Mouse (Mus musculus): ENCODE data around the gene Rnaseh1. TPM values are rescaled to one million over a fixed set of nuclear protein-coding genes. Genes with fewer than 3 reads are reported as not detected.
A peak's percentile ranks its signal among the peaks of the same experiment; 100 is the strongest.

Gene Rnaseh1
- polyA plus RNA-seq, 1 experiment from 2014 or later, result 28.2 TPM

GRCm38 (mm10) chr12:28636543-28636942 is 12.9 kb upstream of the Rnaseh1 start:
- Histone ChIP-seq H3K27me3 (replicated peaks; ENCODE audit: control insufficient read depth, insufficient read depth, low read length) (no peaks in the 10 kb centered on the region), H3K9ac (ENCODE audit: low read depth, low read length) (peak overlapping the region; percentile 69), H3K27ac (ENCODE audit: low read length) (no peak overlapping the region), H3K4me2 (ENCODE audit: low read depth, low read length) (peak overlapping the region; percentile 49; the same call in 1 of the 2 replicates), H3K4me1 (ENCODE audit: control insufficient read depth, insufficient read depth, low read length) (peaks cover 14% of the 10 kb centered on the region), H3K9me3 (ENCODE audit: control insufficient read depth, low read length) (no peaks in the 10 kb centered on the region), H3K4me3 (ENCODE audit: low read length) (peak overlapping the region; percentile 82), H3K36me3 (ENCODE audit: control insufficient read depth, insufficient read depth, low read length) (peaks cover 23% of the 10 kb centered on the region)
- ATAC-seq, result no peak
- 89% methylated on average over 6 of the region's 6 CpGs for WGBS

- H3K27me3 ChIP-seq (replicated peaks; ENCODE audit: control insufficient read depth, insufficient read depth, low read length), result no peaks in the 10 kb centered on the region
- H3K27ac ChIP-seq (ENCODE audit: low read length), result no peak overlapping the region
- H3K4me1 ChIP-seq (ENCODE audit: control insufficient read depth, insufficient read depth, low read length), result peaks cover 9% of the 10 kb centered on the region
- H3K9ac ChIP-seq (ENCODE audit: low read depth, low read length), result no peak overlapping the region
- H3K4me2 ChIP-seq (ENCODE audit: low read depth, low read length), result no peak overlapping the region
- 71% methylated on average over 2 of the region's 2 CpGs for WGBS
- H3K4me3 ChIP-seq (ENCODE audit: low read length), result no peak overlapping the region
- ATAC-seq, result no peak
- no peaks in the 10 kb centered on the region for H3K9me3 ChIP-seq (ENCODE audit: control insufficient read depth, low read length)
- H3K36me3 ChIP-seq (ENCODE audit: control insufficient read depth, insufficient read depth, low read length), result peaks cover 5% of the 10 kb centered on the region
Observed at GRCm38 (mm10) chr12:28638778-28639177, 10.6 kb upstream of the Rnaseh1 start.

GRCm38 (mm10) chr12:28662628-28663027 is 13.2 kb downstream of the Rnaseh1 start:
- Histone ChIP-seq H3K36me3 (ENCODE audit: control insufficient read depth, insufficient read depth, low read length) (peaks cover 12% of the 10 kb centered on the region; the same call in 1 of the 2 replicates), H3K27me3 (replicated peaks; ENCODE audit: control insufficient read depth, insufficient read depth, low read length) (no peaks in the 10 kb centered on the region), H3K4me2 (ENCODE audit: low read depth, low read length) (no peak overlapping the region), H3K4me3 (ENCODE audit: low read length) (no peak overlapping the region), H3K9ac (ENCODE audit: low read depth, low read length) (no peak overlapping the region), H3K27ac (ENCODE audit: low read length) (no peak overlapping the region), H3K4me1 (ENCODE audit: control insufficient read depth, insufficient read depth, low read length) (peaks cover 8% of the 10 kb centered on the region), H3K9me3 (ENCODE audit: control insufficient read depth, low read length) (no peaks in the 10 kb centered on the region)
- WGBS, result 84% methylated on average over 4 of the region's 4 CpGs
- ATAC-seq, result no peak

GRCm38 (mm10) chr12:28666734-28667133 is 17.3 kb downstream of the Rnaseh1 start:
- no peaks in the 10 kb centered on the region for H3K27me3 ChIP-seq (replicated peaks; ENCODE audit: control insufficient read depth, insufficient read depth, low read length)
- H3K4me2 ChIP-seq (ENCODE audit: low read depth, low read length), result no peak overlapping the region
- H3K36me3 ChIP-seq (ENCODE audit: control insufficient read depth, insufficient read depth, low read length), result no peaks in the 10 kb centered on the region
- H3K9ac ChIP-seq (ENCODE audit: low read depth, low read length), result no peak overlapping the region
- WGBS, result 53% methylated on average over 4 of the region's 4 CpGs
- ATAC-seq, result no peak; the same call in 1 of the 2 replicates
- no peak overlapping the region for H3K27ac ChIP-seq (ENCODE audit: low read length)
- no peak overlapping the region for H3K4me3 ChIP-seq (ENCODE audit: low read length)
- no peaks in the 10 kb centered on the region for H3K9me3 ChIP-seq (ENCODE audit: control insufficient read depth, low read length)
- peaks cover 9% of the 10 kb centered on the region for H3K4me1 ChIP-seq (ENCODE audit: control insufficient read depth, insufficient read depth, low read length)

- ATAC-seq, result peak; percentile 55
Observed at GRCm38 (mm10) chr12:28667287-28667686, 17.9 kb downstream of the Rnaseh1 start.

GRCm38 (mm10) chr12:28674038-28674720 is 24.8 kb downstream of the Rnaseh1 start:
- H3K4me3 ChIP-seq (ENCODE audit: low read length), result no peak overlapping the region; the same call in 1 of the 2 replicates
- peaks cover 3% of the 10 kb centered on the region; the same call in 1 of the 2 replicates for H3K9me3 ChIP-seq (ENCODE audit: control insufficient read depth, low read length)
- ATAC-seq, result no peak
- no peak overlapping the region for H3K27ac ChIP-seq (ENCODE audit: low read length)
- no peak overlapping the region for H3K9ac ChIP-seq (ENCODE audit: low read depth, low read length)
- WGBS, result 84% methylated on average over 10 of the region's 10 CpGs
- H3K36me3 ChIP-seq (ENCODE audit: control insufficient read depth, insufficient read depth, low read length), result peaks cover 9% of the 10 kb centered on the region
- H3K4me1 ChIP-seq (ENCODE audit: control insufficient read depth, insufficient read depth, low read length), result peaks cover 8% of the 10 kb centered on the region; the same call in 1 of the 2 replicates
- no peaks in the 10 kb centered on the region for H3K27me3 ChIP-seq (replicated peaks; ENCODE audit: control insufficient read depth, insufficient read depth, low read length)
- peak overlapping the region; percentile 86 for H3K4me2 ChIP-seq (ENCODE audit: low read depth, low read length)

More at GRCm38 (mm10) chr12:28667287-28667686, 17.9 kb downstream of the Rnaseh1 start:
- H3K4me3 ChIP-seq (ENCODE audit: low read length), result no peak overlapping the region
- no peak overlapping the region for H3K4me2 ChIP-seq (ENCODE audit: low read depth, low read length)
- H3K27ac ChIP-seq (ENCODE audit: low read length), result no peak overlapping the region
- H3K27me3 ChIP-seq (replicated peaks; ENCODE audit: control insufficient read depth, insufficient read depth, low read length), result no peaks in the 10 kb centered on the region
- 11% methylated on average over 8 of the region's 8 CpGs for WGBS
- H3K36me3 ChIP-seq (ENCODE audit: control insufficient read depth, insufficient read depth, low read length), result no peaks in the 10 kb centered on the region
- H3K9ac ChIP-seq (ENCODE audit: low read depth, low read length), result no peak overlapping the region
- peaks cover 9% of the 10 kb centered on the region for H3K4me1 ChIP-seq (ENCODE audit: control insufficient read depth, insufficient read depth, low read length)
- no peaks in the 10 kb centered on the region for H3K9me3 ChIP-seq (ENCODE audit: control insufficient read depth, low read length)

- Histone ChIP-seq H3K27ac (ENCODE audit: low read length) (peak within 1 kb of the TSS; percentile 94), H3K9ac (ENCODE audit: low read depth, low read length) (peak within 1 kb of the TSS; percentile 83), H3K4me2 (ENCODE audit: low read depth, low read length) (peak within 1 kb of the TSS; percentile 86), H3K4me1 (ENCODE audit: control insufficient read depth, insufficient read depth, low read length) (peaks cover 8% of the 10 kb centered on the region; the same call in 1 of the 2 replicates), H3K36me3 (ENCODE audit: control insufficient read depth, insufficient read depth, low read length) (peaks cover 9% of the 10 kb centered on the region), H3K4me3 (ENCODE audit: low read length) (peak within 1 kb of the TSS; percentile 71), H3K27me3 (replicated peaks; ENCODE audit: control insufficient read depth, insufficient read depth, low read length) (no peaks in the 10 kb centered on the region), H3K9me3 (ENCODE audit: control insufficient read depth, low read length) (peaks cover 3% of the 10 kb centered on the region; the same call in 1 of the 2 replicates)
- peak; percentile 97 for ATAC-seq
- 3% methylated on average over 53 of the region's 53 CpGs for WGBS
Observed at GRCm38 (mm10) chr12:28675121-28675924, 25.9 kb downstream of the Rnaseh1 start, which contains the start of gene Adi1. Adi1 (plus strand) TSS chr12:28675231.

- H3K27me3 ChIP-seq (replicated peaks; ENCODE audit: control insufficient read depth, insufficient read depth, low read length), result no peaks in the 10 kb centered on the region
- H3K27ac ChIP-seq (ENCODE audit: low read length), result peak overlapping the region; percentile 94
- peak overlapping the region; percentile 71 for H3K4me3 ChIP-seq (ENCODE audit: low read length)
- H3K36me3 ChIP-seq (ENCODE audit: control insufficient read depth, insufficient read depth, low read length), result peaks cover 9% of the 10 kb centered on the region
- H3K4me2 ChIP-seq (ENCODE audit: low read depth, low read length), result peak overlapping the region; percentile 86
- H3K4me1 ChIP-seq (ENCODE audit: control insufficient read depth, insufficient read depth, low read length), result peaks cover 8% of the 10 kb centered on the region; the same call in 1 of the 2 replicates
- H3K9ac ChIP-seq (ENCODE audit: low read depth, low read length), result peak overlapping the region; percentile 83
- ATAC-seq, result peak; percentile 4; the same call in 1 of the 2 replicates
- WGBS, result 60% methylated on average over 5 of the region's 5 CpGs
- peaks cover 3% of the 10 kb centered on the region; the same call in 1 of the 2 replicates for H3K9me3 ChIP-seq (ENCODE audit: control insufficient read depth, low read length)
Observed at GRCm38 (mm10) chr12:28675925-28676209, 26.5 kb downstream of the Rnaseh1 start.

- WGBS, result 97% methylated on average over 1 of the region's 1 CpGs
- Histone ChIP-seq H3K4me3 (ENCODE audit: low read length) (no peak overlapping the region), H3K27me3 (replicated peaks; ENCODE audit: control insufficient read depth, insufficient read depth, low read length) (no peaks in the 10 kb centered on the region), H3K36me3 (ENCODE audit: control insufficient read depth, insufficient read depth, low read length) (peaks cover 12% of the 10 kb centered on the region; the same call in 1 of the 2 replicates), H3K4me2 (ENCODE audit: low read depth, low read length) (no peak overlapping the region), H3K27ac (ENCODE audit: low read length) (no peak overlapping the region), H3K4me1 (ENCODE audit: control insufficient read depth, insufficient read depth, low read length) (no peaks in the 10 kb centered on the region), H3K9ac (ENCODE audit: low read depth, low read length) (no peak overlapping the region), H3K9me3 (ENCODE audit: control insufficient read depth, low read length) (no peaks in the 10 kb centered on the region)
- no peak for ATAC-seq
Observed at GRCm38 (mm10) chr12:28684674-28685073, 35.3 kb downstream of the Rnaseh1 start.

Measured in intestine, embryonic 16.5 days (tissue).